Mouse (Mus musculus): ENCODE measurements around the gene Atrx.
"Not testable (repeated sequence)": the region's sequence is repeated elsewhere in the genome, so short reads cannot be mapped to it uniquely, and the experiment has no call there.

The Atrx gene

DNA sequence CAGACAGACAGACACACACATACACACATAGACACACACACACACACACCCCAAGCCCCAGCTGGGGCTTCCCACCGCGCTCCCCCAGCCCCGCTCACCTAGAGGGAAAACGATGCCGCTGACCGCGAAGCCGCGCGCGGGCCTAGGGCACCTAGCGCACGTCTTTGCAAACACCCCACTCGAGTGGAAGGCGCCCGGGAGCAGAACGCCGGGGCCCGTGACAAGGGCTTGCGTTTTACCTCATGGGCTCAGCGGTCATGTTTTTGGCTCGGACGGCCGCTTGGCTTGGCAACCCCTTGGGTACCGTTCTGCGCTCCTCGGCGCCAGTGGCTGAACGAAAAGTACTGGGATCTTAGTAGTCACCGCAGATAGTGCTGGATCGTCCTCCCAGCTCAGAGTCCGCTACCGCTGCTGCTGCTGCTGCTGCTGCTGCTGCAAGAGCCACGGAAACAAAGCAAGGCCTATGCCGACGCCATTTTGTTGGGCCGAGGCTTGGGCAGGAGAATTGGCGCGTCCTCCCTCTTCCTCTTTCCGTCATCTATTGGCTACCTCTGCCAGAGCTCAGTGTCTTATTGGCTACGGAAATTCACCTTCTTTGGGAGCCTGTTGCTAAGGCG is at the start of gene Atrx:
TSS of gene Atrx (minus strand) at position 543 of the 617 bp plus-strand sequence.
- peak; percentile 82 for DNase-seq (ENCODE audit: low read depth, low spot score)

DNA sequence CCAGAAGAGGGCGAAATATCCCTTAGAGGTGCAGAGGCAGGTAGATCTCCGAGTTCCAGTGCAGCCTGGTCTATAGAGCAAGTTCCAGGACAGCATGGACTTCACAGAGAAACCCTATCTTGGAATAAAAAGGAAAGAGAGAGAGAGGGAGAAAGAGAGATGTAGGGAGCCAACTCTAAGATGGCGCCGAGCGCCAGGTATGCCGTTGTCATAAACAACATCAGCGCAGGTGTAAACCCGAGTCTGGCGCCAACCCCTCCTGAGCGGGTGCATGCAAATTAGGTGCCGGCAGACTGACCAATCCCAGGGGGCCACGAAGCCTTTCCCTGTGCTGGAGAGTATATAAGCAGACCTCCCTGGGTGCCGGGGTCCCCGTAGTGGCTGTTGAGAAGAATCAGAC is 27.9 kb upstream of the Atrx start:
- DNase-seq (ENCODE audit: low read depth, low spot score): not testable (repeated sequence)

DNA sequence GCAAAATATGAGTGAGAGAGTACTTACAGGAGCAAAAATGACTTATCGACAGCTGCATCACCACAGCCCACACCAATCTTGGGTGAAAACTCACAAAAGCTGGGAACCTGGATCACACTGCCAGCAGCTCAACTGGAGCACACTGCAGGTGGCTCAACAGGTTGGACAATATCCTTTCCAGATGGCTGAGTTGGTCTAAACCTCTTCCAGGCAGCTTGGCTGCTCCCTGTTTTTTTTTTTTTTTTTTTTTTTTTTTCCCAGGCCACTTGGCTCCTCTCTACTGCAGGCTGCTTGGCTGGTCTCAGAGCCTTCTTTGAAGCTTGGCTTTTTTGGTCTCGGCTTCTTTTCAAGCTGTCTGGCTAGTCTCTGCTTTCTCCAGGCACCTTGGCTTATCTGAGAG is 24.8 kb upstream of the Atrx start:
- no peak for DNase-seq (ENCODE audit: low read depth, low spot score)

DNA sequence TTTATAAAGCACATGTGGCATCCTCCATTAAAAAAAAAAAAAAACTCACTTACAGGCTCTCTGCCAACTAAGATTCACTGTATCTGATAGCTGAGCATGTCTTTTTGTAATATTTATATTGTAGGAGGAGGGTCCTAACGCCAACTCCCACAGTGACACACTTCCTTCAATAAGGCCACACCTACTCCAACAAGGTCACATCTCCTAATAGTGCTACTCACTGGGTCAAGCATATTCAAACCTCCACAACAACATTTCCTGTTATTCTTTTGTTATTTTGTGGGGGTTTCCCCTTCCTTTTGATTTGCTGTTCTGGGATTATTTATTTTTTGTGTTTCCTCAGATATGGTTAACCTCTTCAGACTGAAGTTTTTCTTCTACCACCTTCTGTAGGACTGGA is 17.2 kb upstream of the Atrx start:
- DNase-seq (ENCODE audit: low read depth, low spot score): no peak

DNA sequence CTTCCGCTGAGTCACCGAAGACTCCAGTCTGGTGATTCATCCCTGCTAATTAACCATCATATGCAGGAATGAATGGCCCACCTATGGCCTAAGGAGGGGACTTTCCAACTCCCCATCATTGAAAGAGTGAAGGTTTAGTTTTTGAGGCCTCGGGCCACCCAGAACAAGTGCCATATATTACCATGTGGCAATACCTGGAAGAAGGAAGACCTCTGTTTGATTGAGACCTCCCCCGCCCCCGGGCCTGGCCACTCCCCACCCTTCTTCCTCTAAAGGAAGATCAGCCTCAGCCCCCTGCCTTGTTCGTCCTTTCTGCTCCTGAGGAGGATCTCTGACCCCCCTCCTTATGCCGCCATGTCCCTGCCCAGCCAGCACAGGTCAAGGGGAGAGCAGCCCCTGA is 10.0 kb upstream of the Atrx start:
- no peak for DNase-seq (ENCODE audit: low read depth, low spot score)

DNA sequence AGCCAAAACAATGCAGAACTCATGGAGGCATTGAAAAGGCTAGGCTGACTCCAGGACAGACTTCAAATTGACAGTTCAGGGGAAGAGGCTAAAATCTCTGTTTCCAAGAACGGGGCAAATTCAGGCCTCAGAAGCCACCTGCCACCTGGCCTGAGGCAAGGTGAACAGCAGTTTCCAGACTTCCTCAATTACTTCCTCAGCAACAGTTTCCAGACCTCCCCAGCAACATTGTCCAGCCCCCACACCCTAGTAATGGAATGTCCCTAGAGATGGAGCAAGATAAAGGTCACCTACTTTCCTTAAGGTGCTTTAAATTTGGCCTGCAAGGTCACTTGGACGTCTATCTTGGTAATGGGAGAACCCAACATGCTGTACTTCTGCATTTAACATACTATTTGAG is 8.5 kb upstream of the Atrx start:
- DNase-seq (ENCODE audit: low read depth, low spot score): no peak

DNA sequence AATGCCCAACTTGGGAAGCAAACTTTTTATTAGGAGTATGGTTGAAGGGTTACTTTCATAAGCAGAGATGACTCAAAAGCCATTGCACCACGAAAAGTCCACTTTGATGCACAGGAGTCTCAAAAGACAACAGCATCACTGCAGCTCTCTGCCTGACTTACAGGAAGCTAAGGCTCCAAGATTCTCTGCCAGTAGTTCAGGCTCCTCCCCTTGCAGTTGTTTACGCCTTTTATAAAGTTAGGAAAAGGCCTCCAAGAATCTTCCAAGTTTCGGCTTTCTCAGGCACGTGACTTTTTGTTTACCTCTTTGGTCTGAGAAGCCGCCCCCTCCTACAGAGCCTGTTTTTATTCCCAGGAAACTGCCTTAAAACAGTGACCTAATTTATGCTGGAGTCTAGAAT is 5.1 kb upstream of the Atrx start:
- no peak for DNase-seq (ENCODE audit: low read depth, low spot score)

DNA sequence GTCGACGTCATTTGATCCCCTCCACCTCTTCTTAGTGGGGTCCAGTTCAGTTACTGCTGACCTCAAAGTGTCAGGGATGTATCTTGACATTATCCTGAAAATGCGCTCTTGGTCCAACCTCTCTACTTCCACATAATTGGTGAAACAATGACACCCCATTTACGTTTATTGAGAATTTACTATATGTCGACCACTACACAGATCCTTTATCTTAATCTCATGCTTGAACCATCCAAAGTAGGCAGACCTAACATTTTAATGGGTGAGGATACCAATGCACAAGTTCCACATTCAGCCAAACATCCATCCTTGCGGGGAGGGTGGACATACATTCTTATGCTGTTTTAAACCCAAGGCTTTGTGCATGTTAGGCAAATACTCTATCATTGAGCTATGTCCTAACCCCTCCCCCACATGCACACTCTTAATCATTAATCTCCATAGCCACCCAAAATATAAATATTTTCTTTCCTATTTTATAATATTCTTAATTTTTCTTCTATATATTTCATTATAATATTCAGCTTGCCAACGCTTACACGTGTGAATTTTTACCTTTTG is 355 bp upstream of the Atrx start:
- no peak for DNase-seq (ENCODE audit: low read depth, low spot score)

DNA sequence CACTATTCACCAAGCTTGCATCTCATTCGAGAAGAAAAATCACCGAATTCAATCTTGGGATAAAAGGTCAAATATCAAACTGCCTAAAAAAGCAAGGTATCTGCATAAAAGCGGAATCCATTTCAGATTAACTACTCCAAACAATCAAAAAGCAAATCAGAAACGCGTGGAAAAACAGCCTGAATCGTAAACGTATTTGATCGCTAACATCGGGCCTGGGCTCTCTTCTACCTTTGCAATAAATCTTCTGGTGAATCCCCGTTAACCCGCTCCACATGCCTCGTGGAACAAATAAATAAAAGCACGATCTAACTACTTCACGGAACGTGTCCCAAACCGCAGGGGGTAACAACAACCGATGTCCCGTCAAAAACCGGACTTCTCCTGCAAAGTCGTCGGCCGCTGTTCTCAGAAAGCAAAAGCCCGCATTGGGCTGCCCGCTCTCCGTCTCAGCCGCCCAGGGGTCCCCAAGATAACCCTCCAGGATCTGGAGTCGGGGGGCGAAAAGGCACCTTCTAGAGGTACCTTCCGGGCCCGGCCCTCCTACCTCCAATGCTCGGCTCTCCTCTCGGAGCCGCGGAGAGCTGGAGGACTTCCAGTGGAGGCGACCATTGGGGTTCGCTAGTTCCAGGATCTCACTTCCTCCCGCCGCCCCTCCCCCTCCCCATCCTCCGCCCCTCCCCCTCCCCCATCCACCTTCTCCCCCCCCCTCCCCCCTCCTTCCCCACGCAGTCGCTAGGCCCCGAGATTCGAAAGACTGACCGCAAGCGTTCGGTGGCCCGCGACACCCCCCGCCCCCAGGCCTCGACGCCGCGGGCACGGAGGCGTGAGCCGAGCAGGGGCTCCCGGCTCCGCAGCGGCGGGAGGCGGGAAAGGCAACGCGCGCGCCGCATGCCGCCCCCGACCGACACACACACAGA is 1.0 kb downstream of the Atrx start:
- no peak for DNase-seq (ENCODE audit: low read depth, low spot score)

DNA sequence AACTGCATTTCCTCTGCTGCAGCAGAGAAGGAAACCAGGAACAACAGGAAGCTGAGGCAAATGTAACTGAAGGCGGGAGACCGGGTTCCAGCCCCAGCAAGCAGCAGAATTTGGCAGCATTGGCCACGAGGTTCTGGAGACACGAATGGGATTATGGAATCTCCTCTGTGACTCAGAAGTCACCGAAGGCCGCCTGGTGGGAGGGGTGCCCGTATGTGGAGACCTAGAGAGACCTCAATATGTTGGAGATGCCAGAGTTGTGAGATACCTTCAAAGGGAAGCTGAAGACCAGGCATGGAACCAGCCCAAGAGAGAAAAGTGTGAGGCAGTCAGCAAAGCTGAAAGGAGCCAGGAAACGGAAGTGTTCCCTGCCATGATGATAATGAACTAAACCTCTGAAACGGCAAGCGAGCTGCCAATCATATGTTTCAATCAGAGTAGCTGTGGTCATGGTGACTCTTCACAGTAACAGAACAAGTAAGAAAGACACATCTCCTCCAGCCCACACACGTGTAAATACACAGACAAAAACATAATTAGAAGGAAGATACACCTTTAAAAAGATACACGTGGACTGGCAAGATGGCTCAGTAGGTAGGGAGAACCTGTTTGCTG is 3.0 kb downstream of the Atrx start:
- no peak for DNase-seq (ENCODE audit: low read depth, low spot score)

DNA sequence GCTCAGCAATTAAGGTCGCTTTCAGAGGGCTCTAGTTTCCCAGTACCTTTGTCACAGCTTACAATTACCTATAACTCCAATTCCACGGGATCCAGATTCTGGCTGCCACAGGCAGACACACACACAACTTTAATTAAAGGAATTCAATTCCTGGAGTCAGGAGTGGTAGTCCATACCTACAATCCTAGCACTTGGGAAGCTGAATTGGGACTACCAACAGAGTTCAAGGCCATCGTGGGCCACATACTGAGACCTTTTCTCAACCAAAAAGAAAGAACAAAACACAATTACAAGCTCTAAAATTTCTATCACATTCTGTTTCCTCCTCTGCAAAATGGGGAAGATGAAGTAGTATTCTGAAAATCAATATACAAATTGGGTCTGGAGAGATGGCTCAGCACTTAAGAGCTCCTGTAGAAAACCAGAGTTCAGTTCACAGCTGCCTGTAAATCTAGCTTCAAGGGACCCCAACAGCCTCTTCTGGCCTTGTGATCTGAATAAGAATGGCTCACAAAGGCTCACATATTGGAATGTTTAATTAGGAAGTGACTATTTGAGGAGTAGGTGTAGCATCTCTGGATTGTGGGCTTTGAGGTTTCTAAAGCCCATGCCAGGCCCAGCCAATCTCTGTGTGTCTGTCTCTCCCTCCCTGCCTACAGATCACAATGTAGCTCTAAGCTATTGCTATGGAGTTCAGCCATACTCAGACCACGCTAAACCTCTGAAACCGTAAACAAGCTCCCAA is 4.7 kb downstream of the Atrx start:
- no peak for DNase-seq (ENCODE audit: low read depth, low spot score)

DNA sequence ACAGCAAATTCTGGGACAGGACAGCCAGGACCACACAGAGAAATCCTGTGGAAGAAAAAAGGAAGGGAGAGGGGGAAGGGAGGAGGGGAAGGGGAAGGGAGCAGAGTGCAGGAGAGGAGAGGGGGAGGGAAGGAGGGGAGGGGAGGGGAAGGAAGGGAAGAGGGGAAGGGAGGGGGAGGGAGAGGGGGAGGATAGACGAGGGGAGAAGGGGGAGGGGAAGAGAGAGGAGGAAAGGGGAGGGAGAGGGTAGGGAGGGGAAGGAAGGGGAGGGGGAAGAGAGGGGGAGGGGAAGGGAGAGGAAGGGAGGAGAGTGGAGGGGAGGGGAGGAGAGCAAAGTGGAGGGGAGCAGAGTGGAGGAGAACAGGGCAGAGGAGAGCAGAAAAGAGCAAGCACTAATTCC is 5.3 kb downstream of the Atrx start:
- no peak for DNase-seq (ENCODE audit: low read depth, low spot score)

DNA sequence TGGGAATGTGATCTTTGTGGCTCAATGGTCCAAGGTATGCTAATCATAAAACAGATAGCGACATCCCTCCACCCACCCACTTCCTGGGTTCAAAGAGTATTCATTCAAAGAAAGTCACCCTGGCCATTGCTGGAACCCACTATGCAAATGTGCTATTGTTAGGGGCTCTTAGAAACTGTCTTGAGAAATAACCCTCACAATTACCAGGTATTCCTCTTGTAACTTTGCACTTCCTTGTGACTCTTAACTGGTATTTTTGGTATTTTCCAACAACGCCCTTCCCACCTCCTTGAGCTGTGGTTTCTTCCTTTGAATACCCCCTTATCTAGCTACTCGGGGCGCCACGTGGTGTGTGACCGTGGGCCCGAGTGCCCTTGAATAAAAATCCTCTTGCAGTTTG is 6.2 kb downstream of the Atrx start:
- DNase-seq (ENCODE audit: low read depth, low spot score): not testable (repeated sequence)

DNA sequence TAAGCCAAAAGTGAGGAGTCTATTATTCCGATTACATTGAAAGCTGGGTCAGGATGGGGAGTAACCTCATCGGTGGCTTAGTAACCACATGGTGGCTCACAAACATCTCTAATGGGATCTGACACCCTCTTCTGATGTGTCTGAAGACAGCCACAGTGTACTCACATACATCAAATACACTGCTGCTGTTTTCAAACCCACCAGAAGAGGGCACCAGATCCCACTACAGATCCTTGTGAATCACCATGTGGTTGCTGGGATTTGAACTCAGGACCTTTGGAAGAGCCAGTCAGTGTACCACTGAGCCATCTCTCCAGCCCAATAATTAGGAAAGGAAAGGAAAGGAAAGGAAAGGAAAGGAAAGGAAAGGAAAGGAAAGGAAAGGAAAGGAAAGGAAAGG is 7.8 kb downstream of the Atrx start:
- no peak for DNase-seq (ENCODE audit: low read depth, low spot score)

DNA sequence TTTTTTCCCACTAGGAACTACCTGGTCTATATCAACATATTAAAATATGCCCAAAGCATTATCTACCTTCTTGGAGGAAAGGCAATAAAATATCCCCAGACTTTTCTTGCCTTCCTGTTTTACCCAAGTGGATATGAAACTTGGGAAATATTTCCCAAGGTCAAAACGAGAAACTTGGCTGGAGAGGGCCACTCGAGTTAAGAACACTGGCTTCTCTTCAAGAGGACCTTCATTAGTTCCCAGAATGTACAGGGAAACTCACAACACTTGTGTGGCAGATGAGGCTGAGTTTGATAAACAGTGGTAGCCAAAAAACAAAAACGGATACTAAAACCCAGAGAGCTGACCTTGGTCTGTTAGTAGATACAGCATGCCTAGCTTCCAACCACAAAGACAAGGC is 17.5 kb downstream of the Atrx start:
- DNase-seq (ENCODE audit: low read depth, low spot score): no peak

DNA sequence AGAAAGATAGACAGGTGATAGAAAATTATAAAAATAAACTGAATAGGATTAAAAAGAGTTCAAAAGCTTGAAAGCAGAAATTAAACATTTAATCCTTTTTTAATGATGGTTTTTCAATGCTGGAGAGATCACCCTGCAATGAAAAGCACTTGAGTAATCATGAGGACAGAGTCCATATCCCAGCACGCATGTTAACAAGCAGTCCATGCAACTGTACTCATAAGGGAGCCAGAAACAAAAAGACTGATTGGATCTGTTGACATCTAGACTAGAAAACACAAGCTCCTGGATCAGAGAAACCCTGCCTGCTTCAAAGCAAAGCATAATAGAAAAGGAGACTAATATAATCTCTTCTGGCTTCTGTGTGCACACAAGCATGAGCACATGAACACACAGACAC is 27.6 kb downstream of the Atrx start:
- no peak for DNase-seq (ENCODE audit: low read depth, low spot score)

DNA sequence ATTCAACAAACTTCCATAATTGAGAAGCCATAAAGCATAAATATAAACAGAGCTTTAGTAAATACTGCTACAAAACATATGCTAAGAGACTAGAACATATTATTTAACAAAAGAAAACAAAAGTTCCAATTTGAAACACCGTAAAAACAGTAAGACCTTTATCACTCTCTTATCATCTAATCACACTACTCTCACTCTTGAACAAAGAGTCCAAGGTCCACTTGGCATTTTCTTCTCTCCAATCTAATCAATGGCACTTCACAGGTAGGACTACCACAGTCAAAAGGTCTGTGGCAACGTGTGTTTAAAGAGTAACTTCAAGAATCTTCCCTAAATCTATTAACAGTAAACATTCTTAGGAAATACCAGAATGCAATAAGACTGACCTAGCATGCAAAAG is 42.3 kb downstream of the Atrx start:
- no peak for DNase-seq (ENCODE audit: low read depth, low spot score)

DNA sequence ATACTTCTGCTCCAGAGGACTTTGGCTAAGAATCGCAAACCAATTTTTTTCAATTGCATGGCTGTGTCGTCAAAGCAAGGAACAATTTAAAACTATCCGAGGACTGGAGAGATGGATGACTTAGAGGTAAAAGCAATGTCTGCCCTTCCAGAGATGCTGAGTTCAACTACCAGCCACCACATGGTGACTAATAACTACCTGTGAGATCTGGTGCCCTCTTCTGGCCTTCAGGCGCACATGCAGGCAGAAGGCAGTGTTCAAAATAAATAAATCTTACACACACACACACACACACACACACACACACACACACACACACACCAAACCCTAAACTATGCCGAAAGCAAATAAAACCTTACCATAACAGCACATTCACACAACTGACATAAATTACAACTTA is 64.8 kb downstream of the Atrx start:
- no peak for DNase-seq (ENCODE audit: low read depth, low spot score)

DNA sequence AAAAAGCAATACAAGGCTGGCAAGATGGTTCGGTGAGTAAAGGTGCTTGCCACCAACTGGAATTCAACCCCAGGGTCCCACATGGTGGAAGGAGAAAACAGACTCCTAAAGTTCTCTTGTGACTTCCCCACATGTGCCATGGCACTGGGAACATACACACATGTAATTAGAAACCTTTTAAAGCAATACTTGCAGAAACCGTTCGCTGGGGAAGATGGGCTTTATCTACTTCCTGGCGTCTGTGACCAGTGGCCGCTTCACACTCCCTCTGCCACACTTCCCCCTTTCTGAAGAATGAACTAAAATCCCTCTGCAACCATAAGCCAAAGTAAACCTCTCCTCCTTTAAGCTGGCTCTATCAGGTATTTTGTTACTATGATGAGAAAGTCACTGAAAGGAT is 104.7 kb downstream of the Atrx start:
- no peak for DNase-seq (ENCODE audit: low read depth, low spot score)

DNA sequence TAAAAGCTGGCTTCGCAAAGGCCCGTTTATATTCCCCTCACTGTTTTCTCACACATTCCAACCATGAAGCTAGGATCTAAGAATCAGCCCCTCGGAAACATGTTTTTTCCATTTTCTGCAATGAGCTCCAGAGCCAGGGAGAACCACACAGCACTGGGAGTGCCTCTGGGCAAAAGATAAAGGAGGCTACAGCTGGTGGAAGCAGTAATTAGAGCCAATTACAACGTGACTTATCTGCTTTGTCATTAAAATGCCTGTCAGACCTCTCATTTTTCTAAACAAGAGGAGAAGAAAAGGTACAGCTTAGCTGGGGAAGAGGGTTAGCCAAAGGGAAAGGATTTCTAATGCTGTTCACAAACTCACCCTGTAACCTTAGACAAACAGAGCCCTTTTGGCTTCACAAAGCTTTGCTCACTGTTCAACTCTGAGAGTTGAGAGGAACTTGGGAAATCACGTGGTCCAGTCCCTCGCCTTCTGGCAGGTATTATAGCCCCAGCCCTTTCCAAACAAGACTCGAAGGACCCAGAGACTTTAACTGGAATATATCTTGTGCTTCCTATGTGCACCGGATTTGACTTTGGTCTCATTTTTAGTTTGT is 134.3 kb downstream of the Atrx start:
- DNase-seq (ENCODE audit: low read depth, low spot score): no peak

DNA sequence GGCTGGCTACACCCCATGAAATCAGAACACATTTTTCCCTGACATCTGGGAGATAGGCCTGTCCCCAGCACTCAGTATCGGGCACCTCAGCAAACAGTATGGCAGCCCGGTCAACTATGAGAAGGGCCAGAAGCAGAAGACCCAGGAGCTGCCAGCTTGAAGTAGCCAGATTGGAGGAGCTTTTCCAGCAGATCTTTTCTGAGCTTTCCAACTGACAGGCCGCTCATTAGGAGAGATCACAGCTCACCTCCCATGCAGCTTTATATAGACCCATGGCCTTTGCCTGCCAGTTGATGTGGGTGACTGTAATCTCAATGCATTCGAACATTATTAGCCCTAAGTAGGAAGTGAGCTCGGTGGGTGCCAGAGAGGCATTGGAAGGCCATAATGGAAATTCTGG is 155.9 kb downstream of the Atrx start:
- DNase-seq (ENCODE audit: low read depth, low spot score): no peak

Data from telencephalon, adult 2 months (tissue).